Mouse (Mus musculus): Measurements from ENCODE around the gene Baiap2l1.
"Not testable (repeated sequence)": the region's sequence is repeated elsewhere in the genome, so short reads cannot be mapped to it uniquely, and the experiment has no call there.

Gene Baiap2l1

GRCm38 (mm10) chr5:144344592-144344991 lies 13.3 kb downstream of the Baiap2l1 start:
- no peak for DNase-seq

DNA sequence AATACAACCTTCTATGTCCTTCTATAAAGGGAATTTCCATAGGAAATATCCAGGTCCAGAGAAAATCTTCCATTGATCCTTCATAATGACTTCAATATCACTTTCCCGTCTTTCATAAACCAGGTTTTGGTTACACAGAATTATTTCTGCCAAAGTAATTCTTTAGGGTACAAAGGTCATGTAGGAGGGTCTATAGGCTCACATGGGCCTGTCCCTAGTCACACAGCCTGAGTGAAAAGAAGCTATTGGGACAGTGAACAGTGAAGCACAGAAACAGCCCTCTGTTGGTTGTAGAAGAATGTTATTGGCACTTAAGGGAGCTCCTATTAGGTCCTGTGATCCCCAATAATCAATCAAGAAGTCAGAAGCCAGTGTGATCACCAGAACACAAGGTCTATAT lies 16.8 kb downstream of the Baiap2l1 start:
- no peak for DNase-seq

DNA sequence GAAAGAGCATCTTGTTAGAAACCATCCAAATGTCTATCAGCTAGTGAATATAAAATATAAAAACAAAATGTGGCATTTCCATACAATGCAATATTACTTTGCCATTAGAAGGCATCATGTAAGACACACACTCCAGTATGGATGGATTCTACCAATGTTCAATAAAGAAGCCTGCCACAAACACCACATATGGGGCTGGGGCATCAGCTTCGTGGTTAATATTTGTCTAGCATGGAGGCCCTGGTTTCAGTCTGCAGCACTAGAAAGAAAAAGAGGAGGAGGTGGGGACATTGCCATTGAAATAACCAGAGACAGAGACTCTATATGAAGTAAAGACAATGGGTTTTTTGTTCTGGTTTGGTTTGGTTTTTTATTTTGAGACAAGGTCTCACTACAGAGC lies 19.1 kb downstream of the Baiap2l1 start:
- DNase-seq, result no peak

GRCm38 (mm10) chr5:144335357-144335756 lies 22.6 kb downstream of the Baiap2l1 start:
- not testable (repeated sequence) for DNase-seq

DNA sequence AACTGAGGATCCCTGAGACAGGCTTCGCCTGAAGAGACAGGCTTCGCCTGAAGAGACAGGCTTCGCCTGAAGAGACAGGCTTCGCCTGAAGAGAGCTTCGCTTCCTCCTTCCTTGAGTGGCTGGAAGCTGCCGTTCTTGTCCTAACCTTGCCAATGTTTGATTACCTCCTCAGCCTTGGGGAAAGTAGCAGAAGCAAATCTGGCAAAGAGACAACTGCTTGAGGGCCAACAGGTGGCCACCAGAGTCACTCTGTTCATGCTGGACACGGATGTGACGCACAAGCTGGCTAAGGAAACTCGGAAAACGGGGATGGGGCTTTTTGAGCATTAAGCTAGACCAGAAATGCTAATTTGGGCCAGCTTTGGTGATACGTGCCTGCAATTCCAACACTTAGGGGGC lies 23.9 kb downstream of the Baiap2l1 start:
- DNase-seq, result no peak

GRCm38 (mm10) chr5:144322717-144323116 lies 35.2 kb downstream of the Baiap2l1 start:
- no peak for DNase-seq

DNA sequence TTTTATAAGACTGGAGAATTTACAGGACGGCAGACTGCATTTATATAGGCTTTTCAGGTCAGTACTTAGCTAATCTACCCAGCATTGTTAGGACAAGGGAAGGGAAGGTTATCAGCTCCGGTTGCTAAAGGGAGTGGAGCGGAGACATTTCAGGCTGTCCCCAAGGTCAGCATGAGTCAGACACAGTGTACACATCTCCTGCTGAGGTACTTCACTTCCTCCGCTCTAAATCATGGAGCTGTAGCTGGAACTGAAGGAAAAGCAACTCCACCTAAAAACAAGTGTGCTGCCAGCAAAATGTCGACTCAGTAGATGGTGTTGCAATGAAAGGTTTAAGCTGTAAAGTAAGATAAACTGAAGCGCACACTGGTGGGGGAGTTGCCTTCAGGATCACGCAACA lies 36.2 kb downstream of the Baiap2l1 start:
- DNase-seq, result no peak

DNA sequence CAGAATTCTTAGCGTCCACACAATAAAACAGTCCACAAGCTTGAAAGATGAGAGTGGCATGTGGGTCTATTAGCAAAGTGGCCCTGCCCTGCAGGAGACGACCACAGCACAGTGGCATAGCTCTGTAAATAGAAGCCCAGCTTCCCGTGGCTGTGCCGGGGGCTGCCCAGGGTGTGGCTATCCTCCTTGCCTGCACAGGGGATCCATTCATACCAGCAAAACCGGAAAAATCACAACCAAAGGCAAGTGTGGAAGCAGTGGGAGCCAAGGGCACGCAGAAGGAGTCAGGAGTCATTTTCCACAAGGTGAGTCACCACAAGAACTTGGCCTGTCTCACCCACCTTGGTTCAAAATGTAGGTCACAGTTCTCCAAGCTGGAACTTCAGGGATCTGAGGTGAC lies 39.6 kb downstream of the Baiap2l1 start:
- DNase-seq, result no peak

DNA sequence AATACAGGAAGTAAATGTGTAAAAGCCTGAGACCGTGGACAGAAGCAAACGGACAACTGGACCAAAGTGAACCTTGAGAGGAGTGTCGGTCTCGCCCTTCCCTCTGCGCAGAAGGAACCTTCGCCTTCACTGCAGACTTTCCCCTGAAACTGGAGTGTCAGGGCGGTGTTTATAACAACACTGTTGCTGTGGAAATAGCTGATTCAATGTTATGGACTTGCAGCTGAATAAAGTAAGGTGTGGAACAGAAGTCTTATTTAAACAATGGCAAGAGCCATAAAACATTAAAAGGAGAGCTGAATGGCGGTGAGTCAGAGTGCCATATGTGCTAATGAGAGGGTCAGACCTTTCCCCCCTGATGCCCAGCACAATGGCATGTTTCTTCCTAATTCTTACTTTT lies 40.5 kb downstream of the Baiap2l1 start:
- no peak for DNase-seq

DNA sequence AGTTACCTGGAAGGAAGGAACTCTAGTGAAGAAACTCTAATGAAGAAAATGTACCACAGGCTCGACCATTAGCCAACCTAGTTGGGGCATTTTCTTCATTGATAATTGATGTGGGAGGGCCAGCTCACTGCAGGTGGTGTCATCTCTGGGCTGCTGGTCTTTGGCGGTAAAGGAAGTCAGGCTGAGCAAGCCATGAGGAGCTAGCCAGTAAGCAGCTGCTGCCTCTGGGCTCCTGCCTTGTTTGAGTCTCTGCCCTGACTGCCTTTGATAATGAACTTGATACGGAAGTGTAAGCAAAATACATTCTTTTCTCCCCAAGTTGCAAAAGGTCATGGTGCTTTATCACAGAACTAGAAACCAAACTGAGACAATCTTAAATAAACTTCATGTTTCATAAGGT lies 41.5 kb downstream of the Baiap2l1 start:
- DNase-seq, result no peak

DNA sequence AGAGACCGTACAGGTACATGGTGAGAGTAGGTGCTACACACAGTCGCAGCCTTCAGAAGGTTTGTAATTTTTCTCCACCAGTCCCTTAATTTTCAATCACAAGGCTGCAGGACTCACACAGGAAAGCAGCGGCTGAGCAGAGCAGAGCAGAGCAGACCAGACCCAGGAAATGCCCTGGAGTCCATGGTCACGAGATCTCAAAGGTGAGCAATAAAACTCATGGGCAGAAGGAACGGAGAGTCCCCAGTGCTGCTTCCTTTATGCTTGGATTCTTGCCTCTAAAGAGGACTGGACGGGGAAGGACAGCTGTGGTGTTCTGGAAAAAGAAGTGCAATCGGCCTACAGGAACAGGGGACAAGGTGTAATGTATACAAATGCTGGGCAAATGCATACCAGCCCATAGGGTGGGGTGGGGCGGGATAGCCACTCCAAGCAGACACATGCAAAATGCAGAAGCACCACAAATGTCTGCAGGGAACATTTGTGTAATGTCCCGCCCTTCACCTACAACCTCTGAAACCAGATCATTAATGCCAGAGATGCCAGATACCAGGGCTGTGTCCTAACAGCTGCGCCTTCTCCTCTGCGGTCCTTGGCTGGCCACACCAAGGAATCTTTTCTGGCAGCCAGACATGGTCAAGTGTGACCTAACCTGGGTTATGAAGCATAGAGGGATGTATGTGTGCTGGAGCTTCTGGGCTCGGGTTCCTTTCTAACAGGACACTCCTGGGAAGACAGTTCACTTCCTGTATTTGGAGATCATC lies 43.0 kb downstream of the Baiap2l1 start:
- no peak for DNase-seq

DNA sequence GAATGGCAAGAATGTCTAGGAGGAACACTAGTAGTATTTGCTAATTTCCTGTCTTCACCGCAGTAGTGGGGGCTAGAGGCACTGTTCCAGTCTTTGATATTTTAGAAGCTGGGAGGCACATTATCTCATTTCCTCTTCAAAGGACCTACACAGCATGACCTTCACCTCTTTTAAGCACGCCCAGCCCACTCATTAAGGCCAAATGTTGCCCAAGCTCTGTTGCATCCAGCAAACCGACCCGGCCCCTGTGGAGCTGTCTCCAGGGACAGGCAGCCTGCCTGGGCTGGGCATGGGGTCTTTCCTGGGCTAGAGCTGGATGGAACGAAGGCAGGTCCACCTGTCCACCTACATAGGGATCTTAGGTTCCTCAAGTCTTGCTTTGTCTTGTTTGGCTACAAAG lies 44.6 kb downstream of the Baiap2l1 start:
- DNase-seq, result no peak

GRCm38 (mm10) chr5:144312183-144312582 lies 45.7 kb downstream of the Baiap2l1 start:
- DNase-seq, result no peak

- no peak for DNase-seq
Measured at GRCm38 (mm10) chr5:144308929-144309328, 49.0 kb downstream of the Baiap2l1 start.

DNA sequence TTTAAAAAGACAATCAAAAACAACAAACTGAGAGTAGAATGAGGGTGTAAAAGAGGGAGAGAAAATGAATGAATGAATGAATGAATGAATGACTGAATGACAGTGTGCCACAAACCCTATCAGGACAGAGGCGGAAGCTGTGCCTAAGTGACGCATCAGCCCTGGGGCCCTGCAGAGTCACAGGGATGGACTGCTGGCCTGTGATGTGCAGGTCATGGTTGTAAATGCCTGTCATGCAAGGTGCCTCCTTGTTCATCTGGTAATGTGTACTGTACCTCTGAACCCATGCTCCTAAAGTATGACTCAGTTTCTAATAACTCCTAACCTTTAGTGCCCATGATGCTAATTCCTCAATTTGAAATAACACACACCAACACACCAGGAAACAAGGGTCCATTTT lies 54.8 kb downstream of the Baiap2l1 start:
- DNase-seq, result no peak

DNA sequence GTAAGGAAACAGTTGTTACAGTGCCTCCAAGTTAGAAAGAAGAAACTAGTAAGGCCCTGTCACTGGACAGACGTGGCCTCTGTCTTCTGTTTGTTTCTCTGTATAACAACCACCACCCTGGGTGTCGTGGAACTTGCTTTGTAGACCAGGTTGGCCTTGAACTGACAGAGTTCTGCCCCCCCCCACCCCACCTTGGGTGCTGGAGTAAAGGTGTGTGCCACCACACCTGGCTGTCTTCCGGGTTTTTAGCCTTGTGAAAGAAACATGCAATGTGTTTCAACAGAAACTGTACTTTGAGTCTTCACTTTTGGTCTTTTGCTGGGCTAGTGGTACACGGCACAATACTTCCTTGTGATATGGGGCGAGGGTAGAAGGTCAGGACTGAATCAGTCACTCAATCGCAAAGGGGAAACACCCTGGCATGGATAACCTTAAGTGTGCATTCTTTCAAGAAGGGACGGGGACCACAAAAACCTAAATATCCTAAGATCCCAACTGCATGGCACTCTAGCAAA lies 61.8 kb downstream of the Baiap2l1 start:
- no peak for DNase-seq

DNA sequence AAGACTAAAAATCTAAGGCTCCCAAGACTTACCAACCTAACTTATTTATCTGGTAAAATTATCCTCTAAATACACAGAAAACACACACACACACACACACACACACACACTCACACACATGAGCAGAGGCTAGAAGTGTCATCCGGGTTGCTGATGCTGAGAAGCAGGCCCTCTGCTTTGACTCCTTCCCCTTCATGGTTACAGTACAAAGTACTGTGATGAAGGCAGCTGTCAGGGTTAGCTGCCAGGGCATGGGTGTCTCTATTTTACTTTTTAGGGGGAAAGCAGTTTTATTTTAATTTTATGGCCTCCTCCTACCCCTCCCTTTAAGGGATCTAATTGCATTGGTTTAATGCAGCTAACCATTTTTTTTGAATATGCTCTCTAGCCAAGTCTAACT lies 62.6 kb downstream of the Baiap2l1 start:
- no peak for DNase-seq

DNA sequence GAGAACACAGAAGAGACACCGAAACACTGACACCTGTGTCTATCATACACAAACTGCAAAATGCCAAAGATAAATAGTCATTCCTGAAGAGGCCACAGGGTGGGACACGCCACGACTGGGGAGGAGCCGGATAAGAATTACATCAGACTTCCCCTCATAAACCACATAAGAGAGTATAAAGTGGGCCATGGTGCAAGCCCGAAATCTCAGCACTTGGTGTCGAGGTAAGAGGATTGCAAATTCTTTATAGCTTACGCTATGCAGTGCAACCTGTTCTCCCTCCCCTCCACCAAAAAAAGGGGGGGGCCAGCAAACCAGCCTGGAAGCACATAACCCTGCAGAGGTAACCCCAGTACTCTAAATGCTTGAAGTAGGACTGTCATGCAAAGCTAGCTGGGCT lies 63.0 kb downstream of the Baiap2l1 start:
- no peak for DNase-seq

DNA sequence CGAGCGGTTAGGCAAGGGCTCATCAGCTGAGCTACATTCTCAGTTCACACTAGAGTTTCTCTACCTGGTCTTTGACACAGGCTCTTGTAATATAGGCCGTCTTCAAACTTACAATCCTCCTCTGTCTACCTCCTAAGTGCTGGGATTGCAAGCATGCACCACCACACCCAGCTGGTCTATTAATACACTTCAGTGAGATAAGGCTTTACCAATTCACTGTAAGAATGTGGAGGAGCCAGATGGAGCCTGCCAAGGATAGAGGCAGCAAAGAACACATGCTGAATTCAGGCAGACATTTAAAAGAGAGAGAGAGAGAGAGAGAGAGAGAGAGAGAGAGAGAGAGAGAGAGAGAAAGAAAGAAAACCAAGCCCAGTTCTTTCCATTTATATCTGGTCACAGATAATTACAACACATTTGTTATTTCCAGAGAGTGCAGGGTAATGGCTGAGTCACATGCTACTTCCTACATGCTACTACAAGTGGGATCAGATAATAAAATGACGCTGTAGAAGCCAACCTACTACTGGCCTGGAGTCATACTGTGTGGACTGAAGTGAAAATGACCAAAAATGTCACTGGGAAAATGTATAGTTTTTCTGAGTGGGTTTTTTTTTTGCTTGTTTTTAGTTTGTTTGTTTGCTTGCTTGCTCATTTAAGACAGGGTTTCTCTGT lies 68.0 kb downstream of the Baiap2l1 start:
- DNase-seq, result no peak

DNA sequence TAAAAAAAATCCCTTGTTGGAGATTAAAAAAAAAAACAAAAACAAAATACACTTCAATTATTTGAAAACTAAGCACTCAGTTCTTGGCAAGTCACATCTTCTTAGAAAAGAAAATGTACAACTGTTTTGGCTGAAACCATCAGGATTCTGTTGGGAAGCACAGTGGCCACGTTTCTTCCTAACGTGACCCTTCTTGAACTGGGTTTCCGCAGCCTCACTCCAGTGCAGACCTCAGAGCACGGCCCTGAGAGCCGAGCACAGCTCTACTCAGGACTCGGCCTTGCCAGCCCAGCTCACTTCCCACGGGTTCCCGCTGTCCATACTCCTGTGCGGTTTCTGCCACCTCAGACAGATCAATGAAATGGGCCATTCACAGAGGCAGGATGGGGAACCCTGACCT lies 69.5 kb downstream of the Baiap2l1 start:
- no peak for DNase-seq

- no peak for DNase-seq
Measured at GRCm38 (mm10) chr5:144287267-144287820, 70.6 kb downstream of the Baiap2l1 start.

- DNase-seq, result no peak
Measured at GRCm38 (mm10) chr5:144286591-144287266, 71.2 kb downstream of the Baiap2l1 start.

GRCm38 (mm10) chr5:144284599-144284998 lies 73.3 kb downstream of the Baiap2l1 start:
- no peak for DNase-seq

Measured in cerebellum, adult 11 months (tissue).